Mouse (Mus musculus) MEL (cell line): ENCODE measurements around the gene Sohlh2.
"Not testable (repeated sequence)": the region's sequence is repeated elsewhere in the genome, so short reads cannot be mapped to it uniquely, and the experiment has no call there.

Experiments used
- EP300 ChIP-seq, 2 experiments: IDR thresholded peaks; 2 replicates each; pipeline ENCODE4 v1.6.1; 2011; ENCODE audit warnings: improper control_type of control experiment in 2 of 2, low read length in 2 of 2, low read depth in 1 of 2, mild to moderate bottlenecking in 1 of 2
- GABPA ChIP-seq: IDR thresholded peaks from 2 replicates; pipeline ENCODE4 v1.6.1; 2012; ENCODE audit warnings: low read depth, mild to moderate bottlenecking, inconsistent platforms, low read length, improper control_type of control experiment, moderate library complexity
- NELFE ChIP-seq: IDR thresholded peaks from 2 replicates; pipeline ENCODE4 v1.6.1; 2011; ENCODE audit warnings: low read depth, low read length, improper control_type of control experiment

DNA sequence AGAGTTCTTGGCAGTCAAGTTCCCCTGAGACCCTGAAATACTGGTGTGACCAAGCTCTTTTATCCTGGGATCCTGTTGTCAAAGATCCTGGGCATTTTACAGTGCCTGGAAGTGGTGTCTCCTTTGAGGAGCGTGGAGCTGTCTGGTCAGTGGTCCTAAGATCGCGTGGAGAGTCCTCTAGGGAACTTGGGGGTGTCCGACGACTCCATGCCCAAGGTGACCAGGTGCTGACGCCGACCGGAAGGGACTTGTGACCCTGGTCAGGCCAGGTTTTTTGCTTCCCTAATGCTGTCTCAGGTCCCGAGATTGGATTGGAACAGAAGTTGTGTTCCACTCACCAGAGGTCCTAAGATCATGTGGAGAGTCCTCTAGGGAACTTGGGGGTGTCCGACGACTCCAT, 21.8 kb downstream of the Sohlh2 start:
- not testable (repeated sequence) for TF ChIP-seq NELFE; GABPA; EP300 (IDR thresholded peaks at IDR 0.05; ENCODE audit: low read depth in 1 of 2, low read length in 2 of 2)
